Mouse (Mus musculus) CD4-positive, CD25-positive, alpha-beta regulatory T cell, adult 4 months (primary cell): Measurements from ENCODE around the gene Aire. TPM values are rescaled to one million over a fixed set of nuclear protein-coding genes. Genes with fewer than 3 reads are reported as not detected.

Experiments
- ATAC-seq: one replicate; pipeline ENCODE4 v1.8.0; 2017
- polyA plus RNA-seq, 2 experiments: library from polyadenylated mRNA; unstranded; fragments of 100-300 nt; shearing (Covaris generic); gene quantifications; one replicate each; pipeline ENCODE4 v1.2.1; 2017

The Aire gene
- under 1 TPM in 1 of 2 experiments, not detected in 1; 0.33 TPM for polyA plus RNA-seq

- peak; percentile 91 for ATAC-seq
These were observed at the start of gene Aire for GRCm38 (mm10) chr10:78043406-78043836. Gene Aire (minus strand): TSS chr10:78043610.

- ATAC-seq: peak; percentile 67
These were observed 49.3 kb upstream of the Aire start for GRCm38 (mm10) chr10:78092725-78093029.

GRCm38 (mm10) chr10:78091865-78092724 is 48.7 kb upstream of the Aire start:
- ATAC-seq: no peak

GRCm38 (mm10) chr10:78090706-78091491 is 47.5 kb upstream of the Aire start:
- ATAC-seq: no peak

GRCm38 (mm10) chr10:78090246-78090645 is 46.8 kb upstream of the Aire start:
- ATAC-seq: no peak

- ATAC-seq: peak; percentile 80
These were observed 43.7 kb upstream of the Aire start for GRCm38 (mm10) chr10:78087101-78087511.

GRCm38 (mm10) chr10:78086444-78087061 is 43.1 kb upstream of the Aire start:
- peak; percentile 80 for ATAC-seq

GRCm38 (mm10) chr10:78085711-78086110 is 42.3 kb upstream of the Aire start:
- ATAC-seq: no peak

GRCm38 (mm10) chr10:78084073-78084472 is 40.7 kb upstream of the Aire start:
- no peak for ATAC-seq

GRCm38 (mm10) chr10:78079955-78080591 is 36.7 kb upstream of the Aire start:
- ATAC-seq: no peak

- peak; percentile 33 for ATAC-seq
These were observed 34.9 kb upstream of the Aire start for GRCm38 (mm10) chr10:78078276-78078675.

- no peak for ATAC-seq
These were observed 34.5 kb upstream of the Aire start for GRCm38 (mm10) chr10:78077862-78078261.

- ATAC-seq: peak; percentile 92
These were observed 31.6 kb upstream of the Aire start for GRCm38 (mm10) chr10:78074977-78075376.

GRCm38 (mm10) chr10:78074151-78074550 is 30.7 kb upstream of the Aire start:
- no peak for ATAC-seq

- peak; percentile 69 for ATAC-seq
These were observed 25.9 kb upstream of the Aire start, which contains the start of gene Icosl for GRCm38 (mm10) chr10:78069101-78070011. Gene Icosl (plus strand): TSS chr10:78069302.

- no peak for ATAC-seq
These were observed 25.1 kb upstream of the Aire start for GRCm38 (mm10) chr10:78068541-78068940.

GRCm38 (mm10) chr10:78067226-78067625 is 23.8 kb upstream of the Aire start:
- peak; percentile 10 for ATAC-seq

- no peak for ATAC-seq
These were observed 19.7 kb upstream of the Aire start for GRCm38 (mm10) chr10:78063122-78063521.

GRCm38 (mm10) chr10:78057056-78057455 is 13.6 kb upstream of the Aire start:
- ATAC-seq: no peak

- ATAC-seq: no peak
These were observed 11.5 kb upstream of the Aire start for GRCm38 (mm10) chr10:78054633-78055565.
